Mouse (Mus musculus) granulocyte monocyte progenitor cell, adult 5-6 weeks (primary cell): Measurements from ENCODE around the gene Kctd18. TPM values are rescaled to one million over a fixed set of nuclear protein-coding genes. Genes with fewer than 3 reads are reported as not detected.

Experiments used
- ATAC-seq: replicated peaks from 2 replicates; pipeline ENCODE4 v1.8.0; 2016; ENCODE audit warnings: mild to moderate bottlenecking, moderate TSS enrichment, inconsistent platforms; ENCODE audit not compliant: poor library complexity, severe bottlenecking
- total RNA-seq, 2 experiments: library from RNA; stranded (forward) in 1 of 2; stranded (reverse) in 1 of 2; fragments of 200-712, 200-1000 nt in 1 of 2; fragments of >200 nt in 1 of 2; fragmentation: Nextera tagmentation in 1 of 2; gene quantifications; 2 replicates each; pipeline ENCODE4 v1.2.3; 2014 to 2017

The Kctd18 gene
- total RNA-seq, 2 experiments from 2014 or later = 16.9 to 32.1 TPM

GRCm38 (mm10) chr1:57911561-57911960 is 107.2 kb downstream of the Kctd18 start:
- no peak for ATAC-seq

- ATAC-seq = no peak
Observed at GRCm38 (mm10) chr1:57906312-57906711, 112.4 kb downstream of the Kctd18 start.

GRCm38 (mm10) chr1:57905912-57906311 is 112.8 kb downstream of the Kctd18 start:
- ATAC-seq = no peak

Other genes with a start within 250 kb of the Kctd18 start
- gene Spats2l, start 244.8 kb downstream of the Kctd18 start, total RNA-seq (2014; fragmentation: Nextera tagmentation) = not detected in 2 replicates
- gene Spats2l, start 244.8 kb downstream of the Kctd18 start, total RNA-seq (2017) = not detected in 2 replicates
- gene Sgo2a, start 23.0 kb downstream of the Kctd18 start, total RNA-seq (2014; fragmentation: Nextera tagmentation) = 10.1 and 24.3 TPM in 2 replicates
- gene Sgo2a, start 23.0 kb downstream of the Kctd18 start, total RNA-seq (2017) = 41.7 and 52.0 TPM in 2 replicates
- not detected in 2 replicates for gene Aox1, start 11.0 kb upstream of the Kctd18 start, total RNA-seq (2014; fragmentation: Nextera tagmentation)
- gene Aox1, start 11.0 kb upstream of the Kctd18 start, total RNA-seq (2017) = not detected in 2 replicates
- not detected in 2 replicates for gene Aox3, start 94.2 kb upstream of the Kctd18 start, total RNA-seq (2014; fragmentation: Nextera tagmentation)
- 0.10 and 0.17 TPM in 2 replicates for gene Aox3, start 94.2 kb upstream of the Kctd18 start, total RNA-seq (2017)
- gene Aox4, start 191.4 kb upstream of the Kctd18 start, total RNA-seq (2014; fragmentation: Nextera tagmentation) = not detected in 2 replicates
- not detected in 2 replicates for gene Aox4, start 191.4 kb upstream of the Kctd18 start, total RNA-seq (2017)